Mouse (Mus musculus): Measurements from ENCODE around the gene Tab3.
A peak's percentile ranks its signal among the peaks of the same experiment; 100 is the strongest.

The Tab3 gene

DNA sequence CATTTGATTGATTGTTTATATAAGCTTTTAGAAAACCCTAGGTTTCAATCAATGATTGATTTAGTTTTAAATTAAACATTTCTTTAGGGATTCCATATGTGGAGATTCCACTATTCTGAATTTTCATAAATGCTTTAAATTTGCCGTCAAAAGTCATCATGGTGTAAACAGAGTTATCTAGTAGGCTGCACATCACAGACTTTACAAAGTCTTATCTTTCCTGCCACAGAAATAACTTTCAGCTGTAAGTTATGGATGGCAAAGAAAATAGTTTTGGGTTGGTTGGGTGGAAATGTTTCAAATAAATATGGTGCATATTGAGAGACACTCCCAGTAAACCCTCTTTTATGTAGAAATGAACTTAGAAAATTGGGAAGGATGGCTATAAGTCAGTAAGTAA, 8.7 kb downstream of the Tab3 start:
- Histone ChIP-seq H3K9me3 (ENCODE audit: low read length) (no peaks in the 10 kb centered on the region), H3K4me3 (replicated peaks; ENCODE audit: low read length) (no peak overlapping the region), H3K36me3 (ENCODE audit: insufficient read depth, low read length) (no peaks in the 10 kb centered on the region), H3K27me3 (ENCODE audit: insufficient read depth, low read length) (no peaks in the 10 kb centered on the region), H3K4me1 (replicated peaks; ENCODE audit: low read depth, low read length) (peaks cover 1% of the 10 kb centered on the region; the same call in 1 of the 2 replicates)
- TF ChIP-seq CTCF (conservative IDR thresholded peaks at IDR 0.05; ENCODE audit: low read length) (no peak), NANOG (IDR thresholded peaks at IDR 0.05; ENCODE audit: borderline replicate concordance, low read length) (no peak), POU5F1 (IDR thresholded peaks at IDR 0.05; ENCODE audit: borderline replicate concordance, low read length) (no peak)

DNA sequence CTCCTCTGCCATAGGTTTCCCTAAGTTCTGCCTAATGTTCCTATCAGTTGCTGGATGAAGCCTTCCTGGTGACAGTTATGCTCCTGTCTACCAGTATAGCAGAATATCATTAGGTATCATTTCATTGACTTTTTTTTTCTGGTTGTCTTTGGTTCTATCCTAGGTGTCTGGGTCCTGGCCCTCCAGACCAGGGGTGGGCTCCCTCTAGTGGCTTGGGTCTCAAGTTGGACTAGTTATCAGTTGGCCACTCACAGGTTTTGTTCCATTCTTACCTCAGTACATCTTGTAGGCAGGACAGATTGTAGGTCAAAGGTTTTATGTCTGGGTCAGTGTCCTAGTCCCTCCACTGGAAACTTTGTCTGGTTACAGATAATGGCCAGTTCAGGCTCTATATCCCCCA, 11.8 kb downstream of the Tab3 start:
- H3K4me1 ChIP-seq (replicated peaks; ENCODE audit: low read depth, low read length), result no peaks in the 10 kb centered on the region
- H3K9me3 ChIP-seq (ENCODE audit: low read length), result no peaks in the 10 kb centered on the region
- no peaks in the 10 kb centered on the region for H3K27me3 ChIP-seq (ENCODE audit: insufficient read depth, low read length)
- H3K36me3 ChIP-seq (ENCODE audit: insufficient read depth, low read length), result no peaks in the 10 kb centered on the region
- TF ChIP-seq NANOG (IDR thresholded peaks at IDR 0.05; ENCODE audit: borderline replicate concordance, low read length), result no peak
- TF ChIP-seq CTCF (conservative IDR thresholded peaks at IDR 0.05; ENCODE audit: low read length), result peak; percentile 22; the same call in 1 of the 2 replicates
- no peak overlapping the region for H3K4me3 ChIP-seq (replicated peaks; ENCODE audit: low read length)

DNA sequence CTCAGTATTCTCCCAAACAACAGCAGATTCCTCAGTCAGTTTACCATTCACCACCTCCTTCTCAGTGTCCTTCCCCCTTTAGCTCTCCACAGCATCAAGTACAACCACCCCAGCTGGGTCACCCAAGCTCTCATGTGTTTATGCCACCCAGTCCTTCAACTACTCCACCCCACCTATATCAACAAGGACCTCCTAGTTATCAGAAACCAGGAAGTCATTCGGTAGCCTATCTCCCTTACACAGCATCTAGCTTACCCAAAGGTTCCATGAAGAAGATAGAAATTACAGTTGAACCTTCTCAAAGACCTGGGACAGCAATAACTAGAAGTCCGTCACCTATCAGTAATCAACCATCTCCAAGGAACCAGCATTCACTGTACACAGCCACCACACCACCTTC, 40.9 kb downstream of the Tab3 start:
- no peaks in the 10 kb centered on the region for H3K27me3 ChIP-seq (ENCODE audit: insufficient read depth, low read length)
- H3K4me1 ChIP-seq (replicated peaks; ENCODE audit: low read depth, low read length), result no peaks in the 10 kb centered on the region
- H3K36me3 ChIP-seq (ENCODE audit: insufficient read depth, low read length), result peaks cover 21% of the 10 kb centered on the region
- H3K4me3 ChIP-seq (replicated peaks; ENCODE audit: low read length), result no peak overlapping the region
- H3K9me3 ChIP-seq (ENCODE audit: low read length), result no peaks in the 10 kb centered on the region
- TF ChIP-seq CTCF (conservative IDR thresholded peaks at IDR 0.05; ENCODE audit: low read length) (no peak), NANOG (IDR thresholded peaks at IDR 0.05; ENCODE audit: borderline replicate concordance, low read length) (no peak), POU5F1 (IDR thresholded peaks at IDR 0.05; ENCODE audit: borderline replicate concordance, low read length) (no peak)

DNA sequence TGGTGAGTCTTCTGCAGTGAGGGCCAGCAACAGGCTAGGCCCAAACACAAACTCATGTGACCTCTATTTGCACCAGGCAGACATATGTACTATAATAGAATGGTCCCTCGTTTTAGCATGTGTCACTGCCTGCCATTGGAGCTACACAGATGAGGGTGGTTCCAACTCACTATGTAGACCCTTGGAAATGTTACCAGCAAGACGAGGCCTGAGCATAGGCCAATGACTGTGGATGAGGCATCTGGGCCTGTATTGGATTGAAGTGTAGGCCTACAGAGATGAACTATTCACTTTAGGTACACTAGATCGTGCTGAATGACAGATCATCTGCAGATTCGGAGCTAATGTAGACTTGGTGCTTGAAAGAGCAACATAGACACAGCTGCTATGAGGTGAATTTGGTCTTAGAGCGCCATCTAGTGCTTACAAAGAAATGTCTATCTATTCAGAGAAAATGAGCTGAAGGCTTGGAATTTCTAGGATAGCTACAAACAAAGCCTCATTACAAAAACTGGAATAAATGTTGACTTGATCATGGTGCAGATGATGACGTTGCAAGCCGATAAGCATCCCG, 72.5 kb downstream of the Tab3 start:
- TF ChIP-seq CTCF (conservative IDR thresholded peaks at IDR 0.05; ENCODE audit: low read length) (peak; percentile 30; the same call in 1 of the 2 replicates), NANOG (IDR thresholded peaks at IDR 0.05; ENCODE audit: borderline replicate concordance, low read length) (no peak)
- H3K4me1 ChIP-seq (replicated peaks; ENCODE audit: low read depth, low read length), result no peaks in the 10 kb centered on the region
- H3K9me3 ChIP-seq (ENCODE audit: low read length), result no peaks in the 10 kb centered on the region
- no peaks in the 10 kb centered on the region for H3K36me3 ChIP-seq (ENCODE audit: insufficient read depth, low read length)
- no peaks in the 10 kb centered on the region for H3K27me3 ChIP-seq (ENCODE audit: insufficient read depth, low read length)
- no peak overlapping the region for H3K4me3 ChIP-seq (replicated peaks; ENCODE audit: low read length)

DNA sequence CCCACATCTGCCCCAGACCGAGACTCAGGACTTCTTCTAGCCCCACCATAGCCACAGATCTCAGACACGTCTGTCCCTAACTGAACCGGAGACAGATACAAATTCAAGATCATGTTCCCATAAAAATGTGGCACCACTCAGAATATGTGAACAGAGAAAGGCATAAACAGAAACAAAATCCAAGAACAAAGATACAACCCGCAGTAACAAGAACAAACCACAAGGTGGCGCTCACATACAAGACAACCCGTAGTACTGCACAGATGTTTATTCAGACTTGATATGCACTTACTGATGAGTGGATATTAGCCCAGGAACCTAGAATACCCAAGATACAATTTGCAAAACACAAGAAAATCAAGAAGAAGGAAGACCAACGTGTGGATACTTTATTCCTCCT, 103.0 kb downstream of the Tab3 start:
- Histone ChIP-seq H3K4me1 (replicated peaks; ENCODE audit: low read depth, low read length) (no peaks in the 10 kb centered on the region), H3K4me3 (replicated peaks; ENCODE audit: low read length) (no peak overlapping the region), H3K36me3 (ENCODE audit: insufficient read depth, low read length) (no peaks in the 10 kb centered on the region), H3K27me3 (ENCODE audit: insufficient read depth, low read length) (no peaks in the 10 kb centered on the region), H3K9me3 (ENCODE audit: low read length) (no peaks in the 10 kb centered on the region)
- no peak for TF ChIP-seq NANOG (IDR thresholded peaks at IDR 0.05; ENCODE audit: borderline replicate concordance, low read length)
- TF ChIP-seq CTCF (conservative IDR thresholded peaks at IDR 0.05; ENCODE audit: low read length), result peak; percentile 47
- TF ChIP-seq POU5F1 (IDR thresholded peaks at IDR 0.05; ENCODE audit: borderline replicate concordance, low read length), result no peak

DNA sequence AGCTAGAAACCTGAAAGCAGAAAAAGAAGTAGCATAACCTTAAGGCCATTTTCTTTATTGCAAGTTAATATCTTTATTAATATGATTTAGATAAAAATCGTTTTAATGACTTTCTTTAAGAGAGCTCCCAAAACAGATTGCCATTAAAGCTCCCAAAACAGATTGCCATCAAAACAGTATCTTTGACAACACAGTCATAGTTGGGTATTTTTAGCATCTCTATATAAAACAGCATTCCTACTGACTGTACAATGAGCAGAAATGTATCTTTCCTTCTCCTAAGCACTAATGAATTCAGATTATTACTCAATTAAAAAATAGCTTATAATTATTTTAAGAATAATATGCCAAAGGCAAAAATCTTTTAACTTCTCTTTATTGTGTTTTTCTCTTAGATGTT, 108.3 kb downstream of the Tab3 start:
- TF ChIP-seq NANOG (IDR thresholded peaks at IDR 0.05; ENCODE audit: borderline replicate concordance, low read length) (no peak), POU5F1 (IDR thresholded peaks at IDR 0.05; ENCODE audit: borderline replicate concordance, low read length) (no peak), CTCF (conservative IDR thresholded peaks at IDR 0.05; ENCODE audit: low read length) (no peak)
- Histone ChIP-seq H3K4me3 (replicated peaks; ENCODE audit: low read length) (no peak overlapping the region), H3K36me3 (ENCODE audit: insufficient read depth, low read length) (no peaks in the 10 kb centered on the region), H3K9me3 (ENCODE audit: low read length) (no peaks in the 10 kb centered on the region), H3K4me1 (replicated peaks; ENCODE audit: low read depth, low read length) (no peaks in the 10 kb centered on the region), H3K27me3 (ENCODE audit: insufficient read depth, low read length) (no peaks in the 10 kb centered on the region)

DNA sequence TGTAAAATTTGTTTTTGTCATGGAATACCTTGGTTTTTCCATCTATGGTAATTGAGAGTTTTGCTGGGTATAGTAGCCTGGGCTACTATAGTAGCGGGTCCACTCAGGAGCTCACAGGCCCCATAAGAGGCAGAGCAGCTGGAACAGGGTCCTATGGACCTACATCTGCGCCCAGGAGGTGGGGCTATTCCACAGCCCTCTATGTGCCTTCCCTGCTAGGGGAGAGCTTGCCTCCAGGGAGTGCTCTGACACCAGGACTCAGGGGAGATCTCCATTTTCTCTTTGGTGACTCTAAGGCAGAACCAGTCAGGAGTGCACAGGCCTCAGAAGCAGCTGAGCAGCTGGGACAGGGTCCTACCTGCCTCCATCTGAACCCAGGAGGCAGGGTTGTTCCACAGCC, 109.9 kb downstream of the Tab3 start:
- Histone ChIP-seq H3K4me3 (replicated peaks; ENCODE audit: low read length) (no peak overlapping the region), H3K9me3 (ENCODE audit: low read length) (no peaks in the 10 kb centered on the region), H3K4me1 (replicated peaks; ENCODE audit: low read depth, low read length) (no peaks in the 10 kb centered on the region), H3K36me3 (ENCODE audit: insufficient read depth, low read length) (no peaks in the 10 kb centered on the region), H3K27me3 (ENCODE audit: insufficient read depth, low read length) (no peaks in the 10 kb centered on the region)
- TF ChIP-seq NANOG (IDR thresholded peaks at IDR 0.05; ENCODE audit: borderline replicate concordance, low read length) (no peak), CTCF (conservative IDR thresholded peaks at IDR 0.05; ENCODE audit: low read length) (no peak), POU5F1 (IDR thresholded peaks at IDR 0.05; ENCODE audit: borderline replicate concordance, low read length) (no peak)
